Mouse (Mus musculus): ENCODE measurements at regions not wholly inside any gene's neighbourhood (a gene's known extent, or its start where the extent isn't known, plus 50 kb on each side); places are given as distances from the start of the nearest gene placed in this dataset.
A peak's percentile ranks its signal among the peaks of the same experiment; 100 is the strongest.

GRCm38 (mm10) chr2:51008251-51008533 is 140.7 kb downstream of the Rnd3 start:
- Histone ChIP-seq H3ac (ENCODE audit: control insufficient read depth, insufficient read length) (no peak overlapping the region), H3K4me2 (ENCODE audit: low read depth) (no peak overlapping the region), H3K4me3 (no peak overlapping the region), H3K36me3 (ENCODE audit: control insufficient read depth, insufficient read depth) (no peaks in the 10 kb centered on the region), H3K27me3 (ENCODE audit: control insufficient read depth, insufficient read depth, insufficient read length) (no peaks in the 10 kb centered on the region), H3K79me2 (ENCODE audit: control insufficient read depth, insufficient read depth) (no peaks in the 10 kb centered on the region)
- TF ChIP-seq POLR2A (IDR thresholded peaks at IDR 0.05; ENCODE audit: insufficient read length, low read depth) (no peak), POLR2AphosphoS2 (IDR thresholded peaks at IDR 0.05; ENCODE audit: insufficient read length, low read depth) (no peak), E2F4 (IDR thresholded peaks at IDR 0.05; ENCODE audit: insufficient read depth) (no peak), MYOD1 (IDR thresholded peaks at IDR 0.05; ENCODE audit: control insufficient read depth in 1 of 3, insufficient read length in 2 of 3, low read depth in 2 of 3) (no peak), MYOG (IDR thresholded peaks at IDR 0.05; ENCODE audit: control insufficient read depth in 1 of 3, insufficient read depth in 1 of 3, insufficient read length in 2 of 3, low read depth in 2 of 3) (no peak)

- Histone ChIP-seq H3ac (ENCODE audit: control insufficient read depth, insufficient read length) (no peak overlapping the region), H3K4me2 (ENCODE audit: low read depth) (no peak overlapping the region), H3K79me2 (ENCODE audit: control insufficient read depth, insufficient read depth) (no peaks in the 10 kb centered on the region), H3K36me3 (ENCODE audit: control insufficient read depth, insufficient read depth) (no peaks in the 10 kb centered on the region), H3K27me3 (ENCODE audit: control insufficient read depth, insufficient read depth, insufficient read length) (no peaks in the 10 kb centered on the region), H3K4me3 (no peak overlapping the region)
- TF ChIP-seq SRF (IDR thresholded peaks at IDR 0.05; ENCODE audit: control insufficient read depth, insufficient read length, low read depth) = no peak
- no peak for TF ChIP-seq MYOG (IDR thresholded peaks at IDR 0.05; ENCODE audit: control insufficient read depth in 1 of 3, insufficient read depth in 1 of 3, insufficient read length in 2 of 3, low read depth in 2 of 3)
- no peak for TF ChIP-seq TCF12 (IDR thresholded peaks at IDR 0.05; ENCODE audit: insufficient read depth, poor library complexity, severe bottlenecking)
- TF ChIP-seq MYOD1 (IDR thresholded peaks at IDR 0.05; ENCODE audit: control insufficient read depth in 1 of 3, insufficient read length in 2 of 3, low read depth in 2 of 3) = no peak
- TF ChIP-seq MAX (IDR thresholded peaks at IDR 0.05; ENCODE audit: low read depth) = no peak
- TF ChIP-seq POLR2A (IDR thresholded peaks at IDR 0.05; ENCODE audit: insufficient read length, low read depth) = no peak
- no peak for TF ChIP-seq CEBPB (IDR thresholded peaks at IDR 0.05; ENCODE audit: insufficient read depth, poor library complexity, severe bottlenecking)
- TF ChIP-seq USF1 (IDR thresholded peaks at IDR 0.05; ENCODE audit: low read depth) = no peak
- TF ChIP-seq POLR2AphosphoS2 (IDR thresholded peaks at IDR 0.05; ENCODE audit: insufficient read length, low read depth) = no peak
- no peak for TF ChIP-seq TCF3 (IDR thresholded peaks at IDR 0.05; ENCODE audit: insufficient read length, low read depth)
- no peak for TF ChIP-seq E2F4 (IDR thresholded peaks at IDR 0.05; ENCODE audit: insufficient read depth)
- no peak for TF ChIP-seq REST (IDR thresholded peaks at IDR 0.05; ENCODE audit: insufficient read depth, insufficient read length)
Measured at GRCm38 (mm10) chr2:51007409-51008250, 141.3 kb downstream of the Rnd3 start.

- H3K79me2 ChIP-seq (ENCODE audit: control insufficient read depth, insufficient read depth) = no peaks in the 10 kb centered on the region
- no peaks in the 10 kb centered on the region for H3K36me3 ChIP-seq (ENCODE audit: control insufficient read depth, insufficient read depth)
- no peak overlapping the region for H3K4me2 ChIP-seq (ENCODE audit: low read depth)
- H3ac ChIP-seq (ENCODE audit: control insufficient read depth, insufficient read length) = no peak overlapping the region
- no peaks in the 10 kb centered on the region for H3K27me3 ChIP-seq (ENCODE audit: control insufficient read depth, insufficient read depth, insufficient read length)
- H3K4me3 ChIP-seq = no peak overlapping the region
- TF ChIP-seq POLR2AphosphoS2 (IDR thresholded peaks at IDR 0.05; ENCODE audit: insufficient read length, low read depth) (no peak), SRF (IDR thresholded peaks at IDR 0.05; ENCODE audit: control insufficient read depth, insufficient read length, low read depth) (no peak), REST (IDR thresholded peaks at IDR 0.05; ENCODE audit: insufficient read depth, insufficient read length) (no peak), MAX (IDR thresholded peaks at IDR 0.05; ENCODE audit: low read depth) (no peak), E2F4 (IDR thresholded peaks at IDR 0.05; ENCODE audit: insufficient read depth) (no peak), MYOG (IDR thresholded peaks at IDR 0.05; ENCODE audit: control insufficient read depth in 1 of 3, insufficient read depth in 1 of 3, insufficient read length in 2 of 3, low read depth in 2 of 3) (no peak), TCF3 (IDR thresholded peaks at IDR 0.05; ENCODE audit: insufficient read length, low read depth) (no peak), POLR2A (IDR thresholded peaks at IDR 0.05; ENCODE audit: insufficient read length, low read depth) (no peak), USF1 (IDR thresholded peaks at IDR 0.05; ENCODE audit: low read depth) (no peak)
Measured at GRCm38 (mm10) chr2:51006818-51007217, 142.1 kb downstream of the Rnd3 start.

- Histone ChIP-seq H3K36me3 (ENCODE audit: control insufficient read depth, insufficient read depth) (no peaks in the 10 kb centered on the region), H3K4me3 (no peak overlapping the region), H3K79me2 (ENCODE audit: control insufficient read depth, insufficient read depth) (no peaks in the 10 kb centered on the region), H3K4me2 (ENCODE audit: low read depth) (peak overlapping the region; percentile 4), H3K27me3 (ENCODE audit: control insufficient read depth, insufficient read depth, insufficient read length) (no peaks in the 10 kb centered on the region), H3ac (ENCODE audit: control insufficient read depth, insufficient read length) (no peak overlapping the region)
- TF ChIP-seq TCF3 (IDR thresholded peaks at IDR 0.05; ENCODE audit: insufficient read length, low read depth) (no peak), MYOG (IDR thresholded peaks at IDR 0.05; ENCODE audit: control insufficient read depth in 1 of 3, insufficient read depth in 1 of 3, insufficient read length in 2 of 3, low read depth in 2 of 3) (no peak), E2F4 (IDR thresholded peaks at IDR 0.05; ENCODE audit: insufficient read depth) (no peak), POLR2AphosphoS2 (IDR thresholded peaks at IDR 0.05; ENCODE audit: insufficient read length, low read depth) (no peak), TCF12 (IDR thresholded peaks at IDR 0.05; ENCODE audit: insufficient read depth, poor library complexity, severe bottlenecking) (no peak), USF1 (IDR thresholded peaks at IDR 0.05; ENCODE audit: low read depth) (peak; percentile 25)
Measured at GRCm38 (mm10) chr2:51001548-51001947, 147.4 kb downstream of the Rnd3 start.

- TF ChIP-seq CEBPB (IDR thresholded peaks at IDR 0.05; ENCODE audit: insufficient read depth, poor library complexity, severe bottlenecking) (no peak), MAX (IDR thresholded peaks at IDR 0.05; ENCODE audit: low read depth) (no peak), MYOG (IDR thresholded peaks at IDR 0.05; ENCODE audit: control insufficient read depth in 1 of 3, insufficient read depth in 1 of 3, insufficient read length in 2 of 3, low read depth in 2 of 3) (no peak), TCF12 (IDR thresholded peaks at IDR 0.05; ENCODE audit: insufficient read depth, poor library complexity, severe bottlenecking) (no peak), USF1 (IDR thresholded peaks at IDR 0.05; ENCODE audit: low read depth) (no peak), POLR2AphosphoS2 (IDR thresholded peaks at IDR 0.05; ENCODE audit: insufficient read length, low read depth) (no peak), REST (IDR thresholded peaks at IDR 0.05; ENCODE audit: insufficient read depth, insufficient read length) (no peak), SRF (IDR thresholded peaks at IDR 0.05; ENCODE audit: control insufficient read depth, insufficient read length, low read depth) (no peak), E2F4 (IDR thresholded peaks at IDR 0.05; ENCODE audit: insufficient read depth) (no peak), POLR2A (IDR thresholded peaks at IDR 0.05; ENCODE audit: insufficient read length, low read depth) (no peak), TCF3 (IDR thresholded peaks at IDR 0.05; ENCODE audit: insufficient read length, low read depth) (no peak), MYOD1 (IDR thresholded peaks at IDR 0.05; ENCODE audit: control insufficient read depth in 1 of 3, insufficient read length in 2 of 3, low read depth in 2 of 3) (no peak)
- Histone ChIP-seq H3K36me3 (ENCODE audit: control insufficient read depth, insufficient read depth) (no peaks in the 10 kb centered on the region), H3K4me2 (ENCODE audit: low read depth) (no peak overlapping the region), H3K27me3 (ENCODE audit: control insufficient read depth, insufficient read depth, insufficient read length) (no peaks in the 10 kb centered on the region), H3ac (ENCODE audit: control insufficient read depth, insufficient read length) (no peak overlapping the region), H3K79me2 (ENCODE audit: control insufficient read depth, insufficient read depth) (no peaks in the 10 kb centered on the region), H3K4me3 (no peak overlapping the region)
Measured at GRCm38 (mm10) chr2:50983883-50984410, 165.0 kb downstream of the Rnd3 start.

Measured in myocyte (in vitro differentiated cells).